Mouse (Mus musculus) liver, postnatal 0 days (tissue): ENCODE results near the gene Dnajc8.

Source experiments
- CTCF ChIP-seq: sonication (generic); IDR thresholded peaks from 2 replicates; pipeline ENCODE4 v1.5.1; 2016; ENCODE audit warnings: antibody characterized with exemption, low read depth
- EP300 ChIP-seq: IDR thresholded peaks from 2 replicates; pipeline ENCODE4 v1.6.1; 2016; ENCODE audit warnings: antibody characterized with exemption, low read depth, mild to moderate bottlenecking

DNA sequence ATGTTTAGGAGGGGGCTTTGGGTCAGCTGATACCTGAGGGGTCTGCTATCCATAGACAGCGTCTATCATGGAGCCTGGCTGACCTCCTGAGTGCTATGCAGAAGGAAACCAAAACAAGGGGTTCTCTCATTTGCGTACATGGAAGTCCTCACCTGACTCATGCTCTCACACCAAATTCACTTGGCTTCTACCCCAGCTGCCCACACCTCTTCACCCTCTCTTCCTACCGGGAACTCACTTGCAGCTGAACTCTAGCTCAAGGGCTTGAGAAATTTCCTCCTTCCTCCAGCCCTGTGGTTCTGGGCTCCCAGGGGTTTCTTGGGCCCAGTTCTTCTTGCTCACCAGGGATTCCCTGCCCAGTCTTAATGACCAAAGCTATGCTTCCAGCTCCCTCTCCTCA is 27.9 kb downstream of the Dnajc8 start:
- no peak for TF ChIP-seq CTCF
- TF ChIP-seq EP300 = no peak
